Mouse (Mus musculus) 416B (cell line): ENCODE results near the gene Gabrr2.
A peak's percentile ranks its signal among the peaks of the same experiment; 100 is the strongest.
"Not testable (repeated sequence)": the region's sequence is repeated elsewhere in the genome, so short reads cannot be mapped to it uniquely, and the experiment has no call there.

Source experiments
- DNase-seq: peaks from one replicate; pipeline ENCODE4 v3.0.0; 2011; ENCODE audit warnings: low read depth

Gene Gabrr2

DNA sequence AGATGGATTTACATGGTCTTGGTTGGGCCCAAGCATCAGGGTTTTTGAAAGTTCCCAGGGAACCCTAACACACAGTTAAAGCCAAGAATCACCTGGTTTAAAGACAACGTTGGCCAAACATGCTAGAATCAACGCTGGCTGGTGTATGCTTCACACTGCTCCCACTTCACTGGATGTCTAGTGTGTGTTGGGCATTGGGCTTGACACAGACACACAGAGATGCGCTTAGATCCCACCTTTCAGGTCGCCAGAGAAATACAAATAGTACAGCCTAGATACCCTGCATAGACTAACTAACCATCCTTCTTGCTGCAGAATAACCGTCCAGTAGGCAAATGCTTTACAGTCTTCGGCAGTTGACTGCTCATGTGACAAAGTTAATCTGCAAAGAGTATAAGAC is 7.5 kb downstream of the Gabrr2 start:
- DNase-seq = no peak

DNA sequence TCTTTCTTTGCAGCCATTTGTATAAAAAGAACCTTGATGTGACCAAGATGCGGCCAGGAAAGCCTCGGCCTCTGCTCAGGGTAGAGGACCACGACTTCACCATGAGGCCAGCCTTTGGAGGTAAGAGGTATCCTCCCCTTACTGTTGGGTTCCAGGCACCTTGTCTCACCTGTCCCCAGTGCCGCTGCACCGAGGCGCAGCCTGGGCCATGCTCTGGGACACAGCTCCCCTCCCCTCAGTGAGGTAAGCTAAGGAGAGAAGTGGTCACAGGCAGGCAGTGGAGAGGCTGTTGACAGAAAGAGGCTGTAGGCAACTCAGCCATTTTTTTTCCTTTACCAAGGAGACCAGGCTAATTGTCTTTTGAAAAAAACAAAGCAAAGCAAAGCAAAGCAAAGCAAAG is 8.5 kb downstream of the Gabrr2 start:
- DNase-seq = no peak

- DNase-seq = peak; percentile 84
Observed at GRCm38 (mm10) chr4:33072526-33073161, 9.8 kb downstream of the Gabrr2 start.

DNA sequence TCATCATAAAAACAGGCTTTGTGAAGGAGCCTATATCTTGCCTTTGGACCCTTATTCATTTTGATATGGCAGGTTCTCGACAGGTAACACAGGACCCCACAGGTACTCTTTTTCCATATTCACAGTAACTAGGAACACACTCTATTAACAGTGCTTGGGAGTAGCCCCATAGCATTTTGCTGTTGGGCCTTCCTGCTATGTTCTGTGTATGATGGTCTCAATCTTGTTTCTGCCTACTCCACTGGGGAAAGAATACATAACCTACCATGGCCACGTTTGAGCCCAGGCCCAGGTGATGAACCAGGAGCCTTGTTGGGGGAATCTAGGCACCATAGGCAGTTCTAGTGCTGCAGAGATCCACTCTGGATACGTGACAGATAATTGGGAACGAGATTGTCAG is 11.6 kb downstream of the Gabrr2 start:
- no peak for DNase-seq

DNA sequence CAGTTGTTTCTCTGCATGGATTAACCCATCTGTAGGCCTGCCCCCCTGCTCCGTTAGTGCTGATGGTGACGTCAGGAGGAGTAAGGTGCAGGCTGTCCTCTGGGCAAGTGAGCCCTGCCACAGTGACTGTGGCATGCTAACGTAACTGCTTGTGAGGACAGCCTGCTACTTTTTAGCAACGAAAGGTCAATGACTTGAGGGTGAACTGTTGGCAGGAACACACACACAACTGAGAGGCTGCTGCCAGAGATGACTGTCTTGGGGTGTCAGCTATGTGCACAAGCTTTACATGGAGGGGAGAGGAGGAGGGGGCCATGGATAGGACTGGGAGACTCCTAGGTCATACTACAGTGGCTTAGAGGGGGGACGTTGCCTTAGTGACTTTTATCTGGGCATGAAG is 12.1 kb downstream of the Gabrr2 start:
- no peak for DNase-seq

- DNase-seq = peak; percentile 53
Observed at GRCm38 (mm10) chr4:33075776-33076524, 13.2 kb downstream of the Gabrr2 start.

DNA sequence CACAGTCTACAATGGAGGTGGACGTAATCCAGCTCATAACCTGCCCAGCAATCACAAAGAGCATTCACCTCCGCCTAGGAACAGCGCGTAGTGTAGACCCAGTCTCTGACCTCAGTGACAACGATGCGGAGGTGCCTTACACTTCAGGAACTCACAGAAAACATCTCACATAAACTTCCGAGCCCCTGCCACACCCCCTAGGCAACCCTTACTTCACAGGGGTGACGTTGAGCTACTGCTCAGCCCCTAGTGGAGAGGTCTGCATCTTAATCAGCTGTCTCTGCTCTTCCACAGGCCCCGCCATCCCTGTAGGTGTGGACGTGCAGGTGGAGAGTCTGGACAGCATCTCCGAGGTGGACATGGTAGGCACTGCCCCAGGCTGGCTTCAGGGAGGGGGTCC is 14.4 kb downstream of the Gabrr2 start:
- DNase-seq = no peak

DNA sequence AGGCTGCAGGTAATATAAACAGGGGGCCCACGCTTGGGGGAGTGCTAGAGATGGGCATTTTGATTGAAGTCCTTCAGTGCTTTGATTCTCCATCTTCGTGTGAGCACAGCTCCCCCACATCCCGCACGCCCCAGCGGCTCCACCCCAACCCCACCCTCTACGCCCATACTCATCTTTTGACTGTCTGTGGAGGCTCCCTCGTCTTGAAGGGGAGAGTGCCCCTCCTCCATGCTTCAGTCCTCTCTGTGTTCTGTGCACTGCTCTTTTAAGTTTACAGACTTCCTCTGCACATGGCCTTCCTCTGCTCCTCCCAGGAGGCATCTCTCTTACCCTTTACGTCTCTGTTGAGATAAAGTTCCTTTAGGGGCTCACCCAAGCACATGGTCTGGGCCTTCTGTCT is 14.9 kb downstream of the Gabrr2 start:
- DNase-seq = no peak

- DNase-seq = no peak
Observed at GRCm38 (mm10) chr4:33078492-33078891, 15.7 kb downstream of the Gabrr2 start.

DNA sequence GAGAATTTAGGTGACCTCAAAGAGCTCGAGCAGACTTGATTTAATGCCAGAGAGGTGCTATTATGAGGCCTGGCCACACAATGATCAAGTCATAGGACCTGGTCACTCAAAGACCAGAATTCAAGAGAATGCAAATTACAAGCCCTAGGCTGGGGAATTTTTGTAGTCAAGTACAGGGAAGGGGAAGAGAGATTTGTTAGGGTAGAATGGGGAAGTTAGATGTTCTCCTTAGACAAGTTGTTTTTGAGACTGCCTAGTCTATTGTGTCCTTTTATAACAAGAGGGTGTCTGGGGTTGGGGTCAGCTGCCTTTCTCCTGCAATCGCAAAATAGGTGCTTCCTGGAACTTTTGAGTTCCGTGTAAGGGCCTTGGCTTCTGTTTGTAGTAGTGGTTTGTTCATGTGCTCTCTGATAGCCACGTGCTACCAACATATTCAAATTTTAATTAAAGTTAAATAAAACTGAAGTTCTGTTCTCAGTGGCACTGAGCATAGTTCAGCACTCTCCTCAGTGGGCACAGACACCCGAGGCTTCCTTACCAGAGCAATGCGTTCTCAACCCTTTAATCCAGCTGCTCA is 36.4 kb downstream of the Gabrr2 start:
- no peak for DNase-seq

GRCm38 (mm10) chr4:33109720-33110458 is 47.1 kb downstream of the Gabrr2 start:
- DNase-seq = peak; percentile 49

GRCm38 (mm10) chr4:33110845-33111244 is 48.0 kb downstream of the Gabrr2 start:
- DNase-seq = no peak

- DNase-seq = no peak
Observed at GRCm38 (mm10) chr4:33111358-33111757, 48.6 kb downstream of the Gabrr2 start.

- DNase-seq = not testable (repeated sequence)
Observed at GRCm38 (mm10) chr4:33112866-33113265, 50.1 kb downstream of the Gabrr2 start.

- DNase-seq = peak; percentile 79
Observed at GRCm38 (mm10) chr4:33119118-33119517, 56.3 kb downstream of the Gabrr2 start.

GRCm38 (mm10) chr4:33124493-33124892 is 61.7 kb downstream of the Gabrr2 start:
- DNase-seq = peak; percentile 50

GRCm38 (mm10) chr4:33125409-33126084 is 62.7 kb downstream of the Gabrr2 start:
- DNase-seq = no peak

- no peak for DNase-seq
Observed at GRCm38 (mm10) chr4:33132221-33132620, 69.4 kb downstream of the Gabrr2 start, which contains the start of gene Gabrr1. Gabrr1 (plus strand) TSS chr4:33132521.
